Mouse (Mus musculus): ENCODE data around the gene Afg1l. TPM values are rescaled to one million over a fixed set of nuclear protein-coding genes. Genes with fewer than 3 reads are reported as not detected.

The Afg1l gene
- polyA plus RNA-seq, 1 experiment: 2.6 TPM

DNA sequence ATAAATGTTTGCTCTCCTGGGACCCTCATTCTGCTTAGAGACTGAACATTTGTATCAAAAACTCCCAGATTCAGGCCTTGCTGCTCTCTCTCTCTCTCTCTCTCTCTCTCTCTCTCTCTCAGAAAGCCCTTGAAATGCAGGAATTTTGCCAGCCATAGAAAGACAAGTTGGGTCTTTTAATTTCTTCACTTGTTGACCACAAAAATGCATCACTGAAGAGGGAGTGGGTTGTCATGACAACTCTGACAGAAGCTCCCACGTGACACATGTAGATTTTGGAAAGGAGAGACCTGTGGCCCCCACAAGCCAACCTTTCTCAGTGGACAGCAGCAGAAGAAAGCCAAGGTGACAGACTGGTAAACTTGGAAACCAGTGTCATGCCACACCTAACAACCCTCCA lies 190.7 kb downstream of the Afg1l start:
- no peaks in the 10 kb centered on the region for H3K27me3 ChIP-seq (ENCODE audit: control insufficient read depth, insufficient read depth, low read length)
- no peaks in the 10 kb centered on the region for H3K36me3 ChIP-seq (ENCODE audit: control insufficient read depth, insufficient read depth, low read length)
- H3K4me3 ChIP-seq (ENCODE audit: low read depth, low read length): no peak overlapping the region
- H3K27ac ChIP-seq (ENCODE audit: insufficient read depth, low read depth, low read length): no peak overlapping the region
- 72% methylated on average over 1 of the region's 1 CpGs for WGBS
- H3K4me1 ChIP-seq (ENCODE audit: control insufficient read depth, insufficient read depth, insufficient read length, low read length): no peaks in the 10 kb centered on the region
- TF ChIP-seq CTCF (IDR thresholded peaks at IDR 0.05; ENCODE audit: extremely low read depth, insufficient read length, insufficient replicate concordance, low read depth, low read length) (no peak), POLR2A (IDR thresholded peaks at IDR 0.05; ENCODE audit: low read depth, low read length) (no peak)

DNA sequence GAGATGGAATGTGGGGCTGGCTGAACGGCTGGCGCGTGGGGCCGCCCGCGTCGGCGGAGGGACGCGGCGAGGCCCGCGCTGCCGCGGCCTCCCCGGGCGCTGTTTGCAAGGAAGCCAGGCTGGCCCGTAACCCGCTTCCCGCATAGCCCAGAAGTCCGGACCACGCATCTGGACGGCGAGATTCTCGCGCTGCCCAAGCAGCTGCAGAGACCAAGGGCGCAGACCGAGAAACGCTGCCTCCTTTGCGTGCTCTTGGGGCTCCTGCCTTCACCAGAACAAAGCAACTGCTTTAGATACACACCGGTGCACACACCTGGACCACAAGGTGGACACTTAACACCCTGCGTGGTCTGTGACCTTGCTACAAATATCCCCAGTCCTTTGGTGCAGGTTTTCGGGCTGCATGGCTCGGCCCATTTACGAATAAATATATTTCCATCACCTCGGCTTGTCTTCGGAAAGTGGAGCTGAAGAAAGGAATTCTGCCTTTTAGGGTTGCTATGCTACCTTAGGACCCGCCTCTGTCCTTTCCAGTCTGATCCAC lies 200.0 kb downstream of the Afg1l start:
- H3K36me3 ChIP-seq (ENCODE audit: control insufficient read depth, insufficient read depth, low read length): peaks cover 4% of the 10 kb centered on the region; the same call in 1 of the 2 replicates
- TF ChIP-seq POLR2A (IDR thresholded peaks at IDR 0.05; ENCODE audit: low read depth, low read length) (no peak), CTCF (IDR thresholded peaks at IDR 0.05; ENCODE audit: extremely low read depth, insufficient read length, insufficient replicate concordance, low read depth, low read length) (no peak)
- 2% methylated on average over 38 of the region's 38 CpGs for WGBS
- peaks cover 16% of the 10 kb centered on the region for H3K4me1 ChIP-seq (ENCODE audit: control insufficient read depth, insufficient read depth, insufficient read length, low read length)
- no peaks in the 10 kb centered on the region for H3K27me3 ChIP-seq (ENCODE audit: control insufficient read depth, insufficient read depth, low read length)
- H3K27ac ChIP-seq (ENCODE audit: insufficient read depth, low read depth, low read length): peak overlapping the region; percentile 100; the same call in 1 of the 2 replicates
- H3K4me3 ChIP-seq (ENCODE audit: low read depth, low read length): peak overlapping the region; percentile 91

GRCm38 (mm10) chr10:42277476-42278306 lies 200.7 kb downstream of the Afg1l start:
- Histone ChIP-seq H3K4me1 (ENCODE audit: control insufficient read depth, insufficient read depth, insufficient read length, low read length) (peaks cover 16% of the 10 kb centered on the region), H3K4me3 (ENCODE audit: low read depth, low read length) (peak overlapping the region; percentile 97), H3K27ac (ENCODE audit: insufficient read depth, low read depth, low read length) (peak overlapping the region; percentile 100), H3K36me3 (ENCODE audit: control insufficient read depth, insufficient read depth, low read length) (peaks cover 4% of the 10 kb centered on the region; the same call in 1 of the 2 replicates), H3K27me3 (ENCODE audit: control insufficient read depth, insufficient read depth, low read length) (no peaks in the 10 kb centered on the region)
- WGBS: under 1% methylated on average over 78 of the region's 78 CpGs
- TF ChIP-seq POLR2A (IDR thresholded peaks at IDR 0.05; ENCODE audit: low read depth, low read length): peak; percentile 36; the same call in 1 of the 2 replicates
- TF ChIP-seq CTCF (IDR thresholded peaks at IDR 0.05; ENCODE audit: extremely low read depth, insufficient read length, insufficient replicate concordance, low read depth, low read length): no peak

DNA sequence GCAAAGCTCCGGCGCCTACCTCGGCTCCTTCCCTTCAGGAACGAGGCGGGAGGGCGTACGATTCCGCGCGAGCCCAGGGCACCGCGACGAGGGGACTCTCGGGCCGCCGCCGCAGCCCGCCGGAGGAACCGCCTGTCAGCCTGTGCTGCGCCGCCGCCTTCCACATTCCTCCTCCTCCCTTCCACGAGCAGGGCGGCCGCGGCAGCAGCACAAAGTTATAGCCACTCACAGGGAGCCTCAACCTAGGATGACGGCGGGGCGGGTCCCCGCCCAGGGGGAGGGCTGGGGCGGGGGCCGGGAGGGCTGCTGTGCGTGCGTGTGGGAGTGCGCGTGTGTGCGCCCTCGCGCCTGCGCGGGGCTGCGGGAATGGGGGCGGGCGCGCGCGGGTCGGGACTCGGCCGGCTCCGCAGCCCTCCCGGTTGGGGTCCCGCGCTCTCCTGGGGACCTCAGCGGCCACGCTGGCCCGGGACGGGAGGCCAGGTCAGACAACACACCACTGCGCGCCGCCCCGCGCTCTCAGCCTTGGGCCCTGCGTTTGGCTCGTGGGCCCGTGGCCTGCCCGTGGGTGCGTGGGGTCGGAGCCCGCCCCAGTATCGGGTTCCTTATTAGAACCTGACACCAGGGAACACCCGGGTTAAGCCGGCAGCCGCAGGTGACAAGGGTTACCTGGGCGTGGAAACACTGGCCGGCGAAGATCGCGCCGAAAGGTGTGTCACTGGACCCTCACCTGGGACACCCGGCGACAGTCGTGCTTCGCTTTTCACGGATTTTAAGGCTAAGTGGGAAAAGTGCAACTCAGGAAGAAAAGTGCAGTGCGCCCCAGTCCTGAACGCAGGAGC lies 201.6 kb downstream of the Afg1l start, which contains the start of gene Foxo3:
Gene Foxo3 (minus strand): TSS at position 249 of the 839 bp plus-strand sequence.
- TF ChIP-seq POLR2A (IDR thresholded peaks at IDR 0.05; ENCODE audit: low read depth, low read length): peak; percentile 98
- 0 out of 2 replicates have a peak, but pooled peaks have one; percentile 5 for TF ChIP-seq CTCF (IDR thresholded peaks at IDR 0.05; ENCODE audit: extremely low read depth, insufficient read length, insufficient replicate concordance, low read depth, low read length)
- peaks cover 8% of the 10 kb centered on the region; the same call in 1 of the 2 replicates for H3K36me3 ChIP-seq (ENCODE audit: control insufficient read depth, insufficient read depth, low read length)
- H3K4me3 ChIP-seq (ENCODE audit: low read depth, low read length): peak within 1 kb of the TSS; percentile 97

DNA sequence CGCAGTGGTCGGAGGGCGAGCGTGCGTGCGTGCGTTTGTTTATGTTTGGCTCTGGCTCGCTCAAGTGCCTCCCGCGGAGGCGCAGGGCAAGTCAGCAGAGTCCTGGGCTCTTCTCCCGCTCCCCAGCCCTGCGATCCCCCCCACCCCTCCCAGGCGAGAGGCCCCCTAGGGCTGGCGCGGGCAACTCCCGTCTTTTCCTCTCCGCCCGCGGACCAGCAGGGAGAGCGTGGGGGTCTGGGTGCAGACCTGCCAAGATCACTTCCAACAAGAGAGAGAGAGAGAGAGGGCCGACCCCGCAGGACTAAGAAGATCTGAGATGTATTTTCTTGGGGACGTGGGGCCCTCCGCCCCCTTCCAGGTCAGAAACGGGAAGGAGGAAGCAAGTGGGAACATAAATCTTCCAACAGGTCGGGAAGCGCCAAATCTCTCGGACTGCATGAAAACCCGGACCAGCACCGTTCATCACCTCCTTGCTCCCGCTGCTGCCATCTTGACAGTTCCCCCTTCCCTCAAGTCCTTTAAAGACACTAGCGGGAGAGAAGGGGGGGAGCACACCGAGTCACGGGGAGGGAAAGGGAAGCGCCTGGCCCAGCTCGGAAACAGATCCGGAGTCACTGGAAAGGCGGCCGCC lies 202.4 kb downstream of the Afg1l start:
- Histone ChIP-seq H3K27ac (ENCODE audit: insufficient read depth, low read depth, low read length) (peak overlapping the region; percentile 94), H3K4me1 (ENCODE audit: control insufficient read depth, insufficient read depth, insufficient read length, low read length) (peaks cover 28% of the 10 kb centered on the region), H3K27me3 (ENCODE audit: control insufficient read depth, insufficient read depth, low read length) (no peaks in the 10 kb centered on the region), H3K4me3 (ENCODE audit: low read depth, low read length) (peak overlapping the region; percentile 97), H3K36me3 (ENCODE audit: control insufficient read depth, insufficient read depth, low read length) (peaks cover 8% of the 10 kb centered on the region; the same call in 1 of the 2 replicates)
- TF ChIP-seq CTCF (IDR thresholded peaks at IDR 0.05; ENCODE audit: extremely low read depth, insufficient read length, insufficient replicate concordance, low read depth, low read length) (no peak), POLR2A (IDR thresholded peaks at IDR 0.05; ENCODE audit: low read depth, low read length) (no peak)
- 1% methylated on average over 40 of the region's 40 CpGs for WGBS

More for the DNA sequence above, 201.6 kb downstream of the Afg1l start, which contains the start of gene Foxo3:
- peak within 1 kb of the TSS; percentile 95 for H3K27ac ChIP-seq (ENCODE audit: insufficient read depth, low read depth, low read length)
- under 1% methylated on average over 87 of the region's 88 CpGs for WGBS
- H3K4me1 ChIP-seq (ENCODE audit: control insufficient read depth, insufficient read depth, insufficient read length, low read length): peaks cover 20% of the 10 kb centered on the region
- H3K27me3 ChIP-seq (ENCODE audit: control insufficient read depth, insufficient read depth, low read length): no peaks in the 10 kb centered on the region

DNA sequence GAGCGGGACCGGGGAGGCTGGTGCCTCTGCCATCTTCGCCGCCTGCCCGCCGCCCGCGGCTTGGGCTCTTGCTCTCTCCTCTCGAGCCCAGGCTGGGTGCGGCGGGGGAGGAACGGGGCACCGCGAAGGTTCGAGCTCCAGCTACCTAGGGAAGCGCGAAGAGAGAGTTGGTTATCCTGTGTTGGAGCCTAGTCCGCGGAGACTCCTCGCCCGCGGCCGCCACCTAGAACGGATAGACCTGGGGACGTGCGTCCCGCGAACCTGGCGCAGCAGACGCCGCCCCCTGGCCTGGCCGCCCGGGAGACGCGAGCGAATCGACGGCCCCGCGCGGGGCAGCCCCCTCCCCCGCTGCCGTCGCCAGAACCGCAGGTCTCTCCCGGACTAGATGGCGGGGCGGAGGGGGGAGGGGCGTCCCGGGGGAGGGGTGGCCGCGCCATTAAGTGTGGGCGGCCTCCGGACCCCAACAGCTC lies 202.9 kb downstream of the Afg1l start:
- no peaks in the 10 kb centered on the region for H3K27me3 ChIP-seq (ENCODE audit: control insufficient read depth, insufficient read depth, low read length)
- peak overlapping the region; percentile 97 for H3K4me3 ChIP-seq (ENCODE audit: low read depth, low read length)
- under 1% methylated on average over 54 of the region's 54 CpGs for WGBS
- H3K4me1 ChIP-seq (ENCODE audit: control insufficient read depth, insufficient read depth, insufficient read length, low read length): peaks cover 28% of the 10 kb centered on the region
- TF ChIP-seq POLR2A (IDR thresholded peaks at IDR 0.05; ENCODE audit: low read depth, low read length): no peak; the same call in 1 of the 2 replicates
- TF ChIP-seq CTCF (IDR thresholded peaks at IDR 0.05; ENCODE audit: extremely low read depth, insufficient read length, insufficient replicate concordance, low read depth, low read length): no peak
- peaks cover 8% of the 10 kb centered on the region; the same call in 1 of the 2 replicates for H3K36me3 ChIP-seq (ENCODE audit: control insufficient read depth, insufficient read depth, low read length)
- peak overlapping the region; percentile 51 for H3K27ac ChIP-seq (ENCODE audit: insufficient read depth, low read depth, low read length)
